Mouse (Mus musculus) ES-E14 (cell line): ENCODE measurements around the gene Sf3a1.

ENCODE experiments used
- HCFC1 ChIP-seq: IDR thresholded peaks from 2 replicates; pipeline ENCODE4 v1.6.1; 2012; ENCODE audit warnings: low read length, inconsistent platforms, borderline replicate concordance; ENCODE audit not compliant: insufficient read depth
- MAFK ChIP-seq: IDR thresholded peaks from 2 replicates; pipeline ENCODE4 v1.6.1; 2014; ENCODE audit warnings: mild to moderate bottlenecking, low read depth, low read length, inconsistent platforms; ENCODE audit not compliant: insufficient read depth
- ZC3H11A ChIP-seq: IDR thresholded peaks from 2 replicates; pipeline ENCODE4 v1.6.1; 2012; ENCODE audit warnings: low read depth, mild to moderate bottlenecking, inconsistent platforms, low read length, borderline replicate concordance

DNA sequence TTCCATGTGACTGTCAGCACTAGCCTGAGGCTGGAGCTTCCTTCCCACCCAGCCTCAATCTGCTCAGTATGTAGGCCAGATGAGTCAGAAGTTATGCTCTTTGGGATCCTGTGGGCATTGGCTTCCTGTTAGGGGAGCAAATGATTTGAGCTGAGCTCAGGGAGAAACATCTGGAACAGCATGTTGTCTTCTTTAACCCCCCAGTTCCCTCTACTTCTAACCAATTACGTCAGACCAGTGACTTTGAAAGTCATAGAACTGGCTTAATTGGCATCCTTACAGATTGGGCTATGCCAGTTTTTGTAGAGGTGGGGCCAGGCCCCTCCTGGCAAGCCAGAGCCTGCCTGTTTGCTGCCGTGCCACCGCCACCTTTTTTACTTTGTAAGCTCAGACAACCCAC, 30.5 kb downstream of the Sf3a1 start:
- TF ChIP-seq MAFK (no peak), HCFC1 (no peak), ZC3H11A (no peak)
